Mouse (Mus musculus) splenic B cell, adult 2 months (primary cell): ENCODE measurements at regions not wholly inside any gene's neighbourhood (a gene's known extent, or its start where the extent isn't known, plus 50 kb on each side); places are given as distances from the start of the nearest gene placed in this dataset.

ENCODE experiments used
- DNase-seq: peaks from one replicate; pipeline ENCODE4 v3.0.0-alpha.2; 2011; ENCODE audit warnings: low read depth, low spot score
- H3K27me3 ChIP-seq: 2 replicates; pipeline ENCODE4 v1.6.1; 2012; ENCODE audit warnings: mild to moderate bottlenecking, low read length, moderate library complexity, mixed read lengths; ENCODE audit not compliant: control insufficient read depth, poor library complexity, insufficient read depth, severe bottlenecking
- H3K36me3 ChIP-seq: 2 replicates; pipeline ENCODE4 v1.6.1; 2012; ENCODE audit warnings: mild to moderate bottlenecking, low read length, moderate library complexity, mixed read lengths; ENCODE audit not compliant: control insufficient read depth, poor library complexity, insufficient read depth, severe bottlenecking

DNA sequence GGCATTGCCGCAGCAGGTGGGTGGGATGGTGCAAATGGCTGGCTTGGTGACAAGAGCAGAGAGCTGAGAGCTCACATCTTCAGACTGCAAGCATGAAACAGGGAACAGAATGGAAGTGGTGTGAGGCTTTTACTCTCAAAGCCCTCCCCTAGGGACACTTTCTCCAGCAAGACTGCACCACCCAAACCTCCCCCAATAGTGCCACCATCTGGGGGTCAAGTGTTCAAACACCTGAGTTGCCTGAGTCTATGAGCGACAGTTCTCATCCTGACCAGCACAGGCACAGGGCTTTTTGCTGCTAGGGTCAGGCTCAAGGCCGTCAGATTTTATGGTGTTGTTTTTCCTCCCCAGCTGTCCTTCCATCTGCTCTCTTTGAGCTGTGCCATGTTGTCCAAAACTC, 337.9 kb upstream of the Eif4g2 start:
- Histone ChIP-seq H3K36me3 (no peaks in the 10 kb centered on the region), H3K27me3 (no peaks in the 10 kb centered on the region)
- no peak for DNase-seq

DNA sequence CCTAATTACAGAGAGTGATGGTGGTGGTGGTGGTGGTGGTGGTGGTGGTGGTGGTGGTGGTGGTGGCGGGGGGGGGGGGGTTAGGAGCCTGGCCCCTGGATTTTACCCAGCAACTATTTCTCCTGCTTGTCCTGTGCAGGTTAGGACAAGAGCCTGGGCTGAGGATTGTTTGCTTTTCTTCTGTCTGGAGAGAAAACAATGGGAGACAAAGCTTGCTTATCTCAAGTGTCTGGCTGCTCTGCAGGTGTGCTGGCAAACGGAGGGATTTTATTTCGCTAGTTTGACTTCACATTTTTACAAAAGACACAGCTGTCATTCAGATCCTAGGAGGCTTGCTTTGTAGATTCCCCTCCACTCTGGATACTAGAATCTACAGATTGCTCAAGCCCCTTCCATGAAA, 334.9 kb upstream of the Eif4g2 start:
- Histone ChIP-seq H3K36me3 (no peaks in the 10 kb centered on the region), H3K27me3 (no peaks in the 10 kb centered on the region)
- DNase-seq: no peak

DNA sequence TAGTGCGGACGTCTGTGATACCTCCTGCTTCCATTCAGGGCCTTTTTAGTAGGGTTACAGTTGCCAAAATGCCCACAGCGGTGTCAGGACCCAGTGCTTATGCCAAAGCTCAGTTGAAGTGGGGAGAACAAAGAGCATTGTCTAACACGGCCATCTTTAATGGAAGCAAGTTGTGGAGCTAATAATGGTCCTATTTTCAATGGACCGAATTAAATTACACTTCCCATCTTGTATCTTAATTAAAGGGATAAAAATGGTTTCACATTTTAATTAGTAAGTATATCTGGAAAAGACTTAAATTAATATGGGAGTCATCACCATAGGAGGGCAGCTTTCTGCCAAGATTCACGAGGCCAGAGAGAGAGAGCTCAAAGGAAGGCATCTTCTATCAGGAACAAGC, 333.2 kb upstream of the Eif4g2 start:
- Histone ChIP-seq H3K36me3 (no peaks in the 10 kb centered on the region), H3K27me3 (no peaks in the 10 kb centered on the region)
- no peak for DNase-seq

DNA sequence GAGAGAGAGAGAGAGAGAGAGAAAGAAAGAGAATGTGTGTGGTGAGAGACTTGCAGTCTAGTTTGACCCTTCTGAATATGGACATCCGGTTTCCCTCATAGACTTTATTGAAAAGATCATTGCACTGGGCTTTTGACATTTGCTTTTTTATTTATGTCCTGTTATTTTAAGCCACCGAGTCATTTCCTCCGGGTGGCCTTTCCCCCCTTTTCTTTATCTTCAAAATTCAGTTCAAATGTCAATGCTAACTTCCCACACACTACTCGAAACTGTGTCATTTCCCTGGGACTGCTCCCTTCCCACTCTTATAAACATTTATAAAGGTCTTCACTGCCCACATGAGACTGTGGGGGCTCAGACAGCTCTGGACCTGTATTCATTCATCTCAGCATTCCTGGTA, 330.9 kb upstream of the Eif4g2 start:
- H3K27me3 ChIP-seq: no peaks in the 10 kb centered on the region
- no peak for DNase-seq
- no peaks in the 10 kb centered on the region for H3K36me3 ChIP-seq

DNA sequence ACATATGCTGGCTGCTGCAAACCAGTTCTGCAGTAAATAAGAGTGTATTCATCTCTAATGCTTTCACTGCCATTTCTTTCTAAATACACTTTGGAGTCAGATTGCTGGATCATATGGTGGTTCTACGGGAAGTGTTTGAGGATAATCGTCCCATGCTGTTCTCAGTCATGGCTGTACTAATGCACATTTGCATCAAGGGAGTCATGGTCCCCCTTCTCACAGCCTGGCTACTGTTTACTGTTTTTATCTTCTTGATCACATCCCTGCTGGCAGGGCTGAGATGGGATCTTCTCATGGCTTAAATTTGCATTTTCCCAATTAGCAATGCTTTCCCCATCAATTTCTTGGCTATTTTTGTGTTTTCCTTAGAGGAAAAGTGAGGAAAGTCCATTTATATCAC, 330.1 kb upstream of the Eif4g2 start:
- Histone ChIP-seq H3K36me3 (no peaks in the 10 kb centered on the region), H3K27me3 (no peaks in the 10 kb centered on the region)
- no peak for DNase-seq

DNA sequence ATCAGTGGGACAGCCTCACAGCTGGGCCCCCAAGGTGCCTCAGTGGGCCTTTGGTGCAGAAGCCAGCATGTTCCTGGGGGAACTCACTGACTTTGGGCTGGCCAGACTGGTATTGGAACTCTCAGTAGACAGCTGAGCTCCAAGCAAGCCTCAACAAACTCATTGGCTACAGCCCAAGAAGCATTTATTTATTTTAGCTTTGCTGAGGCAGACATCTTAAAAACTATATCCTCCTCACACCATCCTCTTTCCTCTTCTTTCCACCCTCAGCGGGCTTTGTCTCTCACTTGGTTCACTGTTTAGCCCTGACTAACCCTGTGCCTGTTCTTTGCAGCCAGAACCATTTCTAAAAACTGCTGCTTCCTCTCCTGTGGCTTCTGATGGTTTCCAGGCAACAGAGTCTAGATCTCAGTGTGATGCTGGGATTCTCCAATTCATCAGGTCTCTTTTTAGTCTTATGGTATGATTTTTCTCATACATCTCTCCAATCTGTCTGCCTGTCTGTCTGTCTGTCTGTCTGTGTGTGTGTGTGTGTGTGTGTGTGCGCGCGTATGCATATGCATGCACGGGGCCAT, 328.6 kb upstream of the Eif4g2 start:
- DNase-seq: no peak
- Histone ChIP-seq H3K27me3 (no peaks in the 10 kb centered on the region), H3K36me3 (no peaks in the 10 kb centered on the region)

DNA sequence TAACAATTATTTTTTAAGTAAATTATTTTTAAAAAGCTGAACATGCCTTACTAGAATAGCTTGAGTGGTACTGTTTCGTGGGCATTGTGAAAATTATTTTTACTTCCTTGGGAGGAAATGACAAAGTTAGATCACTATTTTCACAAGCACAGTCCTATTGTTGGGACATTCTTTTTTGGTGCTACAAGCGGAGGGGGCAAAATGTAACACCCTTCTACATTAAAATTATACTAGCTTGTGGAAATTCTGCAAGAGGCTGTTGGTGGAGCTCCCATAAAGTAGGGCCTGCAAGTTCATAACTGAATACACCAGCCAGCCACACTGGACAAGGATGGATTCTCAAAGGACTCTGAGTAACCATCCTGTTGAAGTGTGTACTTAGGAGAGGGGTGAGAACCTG, 313.1 kb upstream of the Eif4g2 start:
- H3K27me3 ChIP-seq: no peaks in the 10 kb centered on the region
- no peak for DNase-seq

DNA sequence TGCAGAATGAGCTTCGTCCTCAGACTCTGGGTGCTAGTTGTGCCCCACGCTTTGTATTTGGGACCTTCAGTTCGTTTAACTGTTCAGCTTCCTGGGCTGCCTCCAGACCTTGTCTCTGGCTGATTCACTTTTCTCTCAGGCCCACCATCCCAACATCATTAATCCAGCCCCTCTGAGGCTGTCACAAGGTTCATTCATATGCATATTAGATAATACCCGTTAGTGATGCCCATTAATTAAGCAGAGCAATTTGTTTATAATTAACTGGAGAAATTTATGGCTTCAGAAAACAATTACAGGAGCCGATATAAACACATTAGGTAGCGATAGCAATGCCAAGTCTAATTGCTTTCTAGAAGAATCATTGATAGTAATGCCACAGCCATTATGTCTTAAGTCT, 312.3 kb upstream of the Eif4g2 start:
- Histone ChIP-seq H3K27me3 (no peaks in the 10 kb centered on the region), H3K36me3 (no peaks in the 10 kb centered on the region)
- no peak for DNase-seq

More for the DNA sequence above, 313.1 kb upstream of the Eif4g2 start:
- no peaks in the 10 kb centered on the region for H3K36me3 ChIP-seq

DNA sequence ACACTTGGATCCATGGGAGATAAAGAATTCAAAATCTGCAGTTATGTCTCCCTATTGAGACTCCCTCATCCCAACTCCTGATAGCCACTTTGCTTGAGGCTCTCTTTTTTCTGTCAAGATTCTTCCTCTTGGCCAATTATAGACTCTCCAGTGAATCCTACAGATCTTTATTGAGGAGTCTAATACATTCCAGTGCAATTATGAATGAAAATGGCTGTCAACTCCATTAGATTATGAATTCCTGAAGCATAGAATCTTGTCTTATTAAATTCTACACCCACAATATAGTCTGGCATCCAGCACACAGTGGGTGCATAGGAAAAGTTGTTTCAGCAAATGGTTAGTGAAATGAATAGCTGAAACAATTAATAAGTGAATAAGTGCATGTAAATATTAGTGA, 311.0 kb upstream of the Eif4g2 start:
- DNase-seq: no peak
- Histone ChIP-seq H3K36me3 (no peaks in the 10 kb centered on the region), H3K27me3 (no peaks in the 10 kb centered on the region)

DNA sequence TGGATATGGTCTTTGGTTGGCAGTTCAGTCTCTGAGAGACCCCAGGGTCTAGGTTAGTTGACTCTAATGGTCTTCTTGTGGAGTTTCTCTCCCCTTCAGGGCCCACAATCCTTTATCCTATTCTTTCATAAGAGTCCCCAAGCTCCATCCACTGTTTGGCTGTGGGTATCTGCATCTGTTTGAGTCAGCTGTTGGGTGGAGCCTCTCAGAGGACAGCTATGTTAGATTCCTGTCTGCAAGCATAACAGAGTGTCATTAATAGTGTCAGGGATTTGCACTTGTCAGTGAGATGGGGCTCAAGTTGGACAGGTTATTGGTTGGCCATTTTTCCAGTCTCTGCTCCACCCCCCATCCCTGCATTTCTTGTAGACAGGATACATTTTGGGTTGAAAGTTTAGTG, 306.9 kb upstream of the Eif4g2 start:
- no peak for DNase-seq
- H3K36me3 ChIP-seq: no peaks in the 10 kb centered on the region
- H3K27me3 ChIP-seq: no peaks in the 10 kb centered on the region

DNA sequence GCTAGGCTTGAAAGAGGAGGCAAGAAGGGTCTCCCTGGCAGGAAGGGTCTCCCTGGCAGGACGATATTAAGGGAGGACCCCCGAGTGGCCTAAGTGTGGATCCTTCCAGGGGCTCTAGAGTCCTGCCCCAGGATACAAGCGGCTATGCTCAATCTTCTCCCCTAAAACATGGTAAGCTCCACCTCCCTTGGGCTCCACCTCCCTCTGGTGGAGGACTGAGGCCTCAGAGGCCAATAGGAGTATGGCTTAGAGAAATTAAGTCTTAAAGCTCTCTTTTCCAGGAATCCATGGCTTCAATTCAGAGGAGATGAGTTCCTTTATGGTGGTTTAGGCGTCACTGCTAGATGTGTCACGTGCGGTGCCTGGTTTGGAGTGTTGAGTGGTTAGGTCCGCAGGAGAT, 291.7 kb upstream of the Eif4g2 start:
- DNase-seq: no peak
- H3K36me3 ChIP-seq: no peaks in the 10 kb centered on the region
- H3K27me3 ChIP-seq: no peaks in the 10 kb centered on the region

DNA sequence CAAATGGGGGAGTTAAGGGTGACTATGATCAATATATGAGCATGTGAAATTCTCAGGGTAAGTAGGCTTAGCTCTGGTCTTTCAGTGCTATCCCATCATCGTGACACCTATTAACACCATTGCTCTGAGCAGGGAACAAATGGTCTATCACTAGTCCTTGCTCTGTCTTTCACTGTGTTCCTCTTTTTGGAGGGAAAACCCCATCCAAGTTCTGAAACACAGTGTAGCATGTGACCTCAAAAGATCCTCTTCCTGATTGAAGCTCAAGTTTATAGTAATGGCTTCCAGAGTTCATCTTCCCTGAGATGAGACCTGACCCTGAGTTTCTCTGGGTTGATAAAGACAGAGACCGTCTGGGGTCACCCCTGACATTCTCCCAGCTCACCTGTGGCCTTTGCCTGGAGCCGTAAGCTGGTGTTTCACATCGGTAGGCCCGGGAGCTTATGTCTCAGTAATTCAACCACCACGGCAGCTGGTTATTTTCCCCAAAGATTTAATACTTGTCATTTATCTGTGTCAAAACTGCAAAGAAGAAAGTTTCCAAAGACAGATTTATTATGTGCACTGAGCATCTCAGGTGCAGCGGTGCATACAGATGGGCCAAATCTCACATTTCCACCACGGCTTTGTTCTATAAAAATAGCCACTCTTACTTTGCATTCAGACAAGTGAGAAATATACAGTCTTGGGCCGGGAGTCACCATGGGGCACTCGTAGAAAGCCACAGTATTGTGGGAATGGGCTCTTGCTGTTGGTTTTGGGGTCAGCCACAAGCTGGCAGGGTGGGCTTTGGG, 290.7 kb upstream of the Eif4g2 start:
- Histone ChIP-seq H3K36me3 (no peaks in the 10 kb centered on the region), H3K27me3 (no peaks in the 10 kb centered on the region)
- DNase-seq: peak; percentile 6

DNA sequence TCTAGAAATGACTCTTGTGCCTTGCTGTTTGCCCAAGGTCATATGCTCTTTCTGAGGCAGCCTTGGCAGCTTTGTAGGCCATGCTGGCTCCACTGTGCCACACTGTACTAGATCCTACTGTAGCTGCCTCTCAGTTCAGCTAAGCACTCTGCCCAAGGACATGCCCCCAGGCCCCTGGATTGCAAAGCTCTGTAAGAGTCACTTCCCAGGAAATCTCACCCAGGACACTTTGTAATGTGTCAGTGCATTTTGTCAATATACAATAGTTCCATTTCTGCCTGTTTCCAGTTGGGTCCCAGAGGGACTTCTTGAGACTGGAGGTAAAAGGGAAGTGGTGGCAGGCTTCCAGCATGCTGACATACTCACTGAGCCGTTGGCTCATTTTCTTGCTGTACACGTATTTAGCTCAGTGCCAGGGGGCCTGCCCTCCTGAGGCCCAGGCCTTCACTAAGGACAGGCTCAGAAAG, 287.6 kb upstream of the Eif4g2 start:
- no peaks in the 10 kb centered on the region for H3K36me3 ChIP-seq
- no peak for DNase-seq
- no peaks in the 10 kb centered on the region for H3K27me3 ChIP-seq

DNA sequence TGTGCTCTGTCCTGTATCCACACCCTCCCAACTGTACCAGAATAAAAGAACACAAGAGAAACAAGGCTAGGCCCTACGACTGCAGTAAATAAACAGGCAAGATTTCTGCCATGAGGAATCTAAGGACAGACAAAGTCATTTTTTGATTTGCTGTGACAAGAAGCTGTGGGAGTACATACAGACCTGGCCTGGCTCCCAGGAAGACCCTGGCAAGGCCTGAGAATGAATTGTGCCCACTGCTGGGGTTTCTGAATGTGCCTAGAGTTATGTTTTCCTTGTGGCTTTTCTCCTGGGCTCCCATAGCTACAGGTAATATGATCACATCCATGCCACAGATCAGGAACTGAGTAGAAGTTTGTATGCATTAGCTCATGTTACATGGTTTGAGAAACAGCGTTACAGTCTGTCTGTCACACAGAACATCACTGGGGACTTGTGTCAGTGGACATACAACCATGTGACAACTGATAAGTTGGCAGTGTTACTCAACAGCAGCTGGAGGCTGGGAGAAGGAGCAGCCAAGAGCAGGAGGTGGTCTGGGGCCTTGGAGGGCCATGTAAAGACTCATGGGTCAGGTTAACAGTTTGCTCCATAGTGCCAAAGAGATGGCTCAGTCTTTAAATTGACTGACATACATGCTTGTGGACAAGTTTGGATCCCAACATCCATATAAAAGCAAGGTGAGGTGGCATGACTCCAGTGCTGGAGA, 285.6 kb upstream of the Eif4g2 start:
- H3K27me3 ChIP-seq: no peaks in the 10 kb centered on the region
- no peak for DNase-seq
- no peaks in the 10 kb centered on the region for H3K36me3 ChIP-seq

DNA sequence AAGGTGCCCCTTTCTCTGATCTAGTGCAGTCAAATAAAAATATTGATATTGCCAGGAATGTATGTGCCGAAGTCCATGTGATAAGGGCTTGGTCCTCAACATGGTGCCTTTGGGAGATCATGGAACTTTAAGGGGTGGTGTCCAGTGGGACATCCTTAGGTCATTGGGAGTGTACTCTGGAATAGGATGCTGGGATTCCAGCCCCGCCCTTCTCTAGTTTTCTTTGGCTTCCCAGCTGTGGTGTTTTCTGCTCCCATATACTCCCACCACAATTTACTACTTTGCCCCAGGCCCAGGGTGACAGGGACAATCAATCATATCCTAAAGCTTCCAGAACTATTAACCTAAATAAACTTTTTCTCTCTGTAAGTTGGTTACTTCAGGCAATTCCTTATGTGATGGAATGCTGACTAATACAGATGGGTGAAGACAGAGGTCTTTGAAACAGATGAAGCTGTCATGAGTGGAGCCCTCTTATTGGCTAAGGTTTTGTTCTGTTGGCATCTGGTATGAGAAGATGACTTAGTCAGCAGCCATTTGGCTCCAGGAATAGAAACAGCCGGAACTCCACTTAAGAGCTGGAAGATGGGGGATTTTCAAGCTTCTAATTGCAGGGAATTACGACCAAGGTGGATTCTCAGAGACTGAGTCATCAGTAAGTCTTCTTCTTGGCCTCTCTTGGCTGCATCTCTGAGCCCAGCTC, 284.3 kb upstream of the Eif4g2 start:
- DNase-seq: no peak
- H3K27me3 ChIP-seq: no peaks in the 10 kb centered on the region
- no peaks in the 10 kb centered on the region for H3K36me3 ChIP-seq
